Mouse (Mus musculus) stomach, embryonic 16.5 days (tissue): Measurements from ENCODE around the gene Ube2j1. TPM values are rescaled to one million over a fixed set of nuclear protein-coding genes. Genes with fewer than 3 reads are reported as not detected.

Experiments
- polyA plus RNA-seq: library from polyadenylated mRNA; unstranded; fragments of >200 nt; fragmentation: Nextera tagmentation; extraction: Ambion mirVana; gene quantifications from 2 replicates; pipeline ENCODE4 v1.2.1, GENCODE M21; 2015

The Ube2j1 gene
- polyA plus RNA-seq, 1 experiment from 2014 or later, result 44.3 TPM

Other genes with a start within 250 kb of the Ube2j1 start
- gene Lyrm2, start 231.2 kb upstream of the Ube2j1 start, polyA plus RNA-seq, result 91.5 and 92.5 TPM in 2 replicates
- 5.6 and 6.3 TPM in 2 replicates for gene Ankrd6, start 80.6 kb upstream of the Ube2j1 start, polyA plus RNA-seq
- gene Rragd, start 48.4 kb upstream of the Ube2j1 start, polyA plus RNA-seq, result 4.0 and 7.5 TPM in 2 replicates
- gene Gabrr2, start 31.6 kb downstream of the Ube2j1 start, polyA plus RNA-seq, result 0.22 and 0.36 TPM in 2 replicates
- not detected in 2 replicates for gene Gabrr1, start 101.1 kb downstream of the Ube2j1 start, polyA plus RNA-seq
- gene Pm20d2, start 158.3 kb downstream of the Ube2j1 start, polyA plus RNA-seq, result 0.67 and 0.96 TPM in 2 replicates
- 6.6 and 8.5 TPM in 2 replicates for gene Srsf12, start 177.6 kb downstream of the Ube2j1 start, polyA plus RNA-seq